Mouse (Mus musculus) megakaryocyte, embryonic 14.5 days (primary cell): ENCODE results near the gene Pold3.

Source experiments
- FLI1 ChIP-seq: IDR thresholded peaks from 2 replicates; pipeline ENCODE4 v1.6.1; 2012; ENCODE audit warnings: low read length, inconsistent platforms, mixed read lengths
- GATA1 ChIP-seq: IDR thresholded peaks from 3 replicates; pipeline ENCODE4 v1.6.1; 2012; ENCODE audit warnings: mixed read lengths, low read length, inconsistent platforms, borderline replicate concordance

- TF ChIP-seq GATA1 (no peak), FLI1 (no peak)
Observed at GRCm38 (mm10) chr7:100137038-100137437, 15.7 kb upstream of the Pold3 start.
